Mouse (Mus musculus): Measurements from ENCODE around the gene AU022252.

AU022252 gene

GRCm38 (mm10) chr4:119216667-119217066, 15.8 kb downstream of the AU022252 start:
- no peak for TF ChIP-seq GATA4 (IDR thresholded peaks at IDR 0.05; ENCODE audit: insufficient replicate concordance, low read length)

GRCm38 (mm10) chr4:119204672-119205071, 27.8 kb downstream of the AU022252 start:
- TF ChIP-seq GATA4 (IDR thresholded peaks at IDR 0.05; ENCODE audit: insufficient replicate concordance, low read length), result no peak

GRCm38 (mm10) chr4:119198105-119198504, 34.4 kb downstream of the AU022252 start:
- no peak for TF ChIP-seq GATA4 (IDR thresholded peaks at IDR 0.05; ENCODE audit: insufficient replicate concordance, low read length)

GRCm38 (mm10) chr4:119195582-119196320, 36.8 kb downstream of the AU022252 start:
- TF ChIP-seq GATA4 (IDR thresholded peaks at IDR 0.05; ENCODE audit: insufficient replicate concordance, low read length), result no peak

- TF ChIP-seq GATA4 (IDR thresholded peaks at IDR 0.05; ENCODE audit: insufficient replicate concordance, low read length), result no peak
Measured at GRCm38 (mm10) chr4:119194909-119195581, 37.5 kb downstream of the AU022252 start, which contains the start of gene Svbp. Svbp (plus strand) TSS chr4:119195306.

GRCm38 (mm10) chr4:119192757-119193156, 39.8 kb downstream of the AU022252 start:
- TF ChIP-seq GATA4 (IDR thresholded peaks at IDR 0.05; ENCODE audit: insufficient replicate concordance, low read length), result no peak

- no peak for TF ChIP-seq GATA4 (IDR thresholded peaks at IDR 0.05; ENCODE audit: insufficient replicate concordance, low read length)
Measured at GRCm38 (mm10) chr4:119191273-119191672, 41.2 kb downstream of the AU022252 start.

- TF ChIP-seq GATA4 (IDR thresholded peaks at IDR 0.05; ENCODE audit: insufficient replicate concordance, low read length), result no peak
Measured at GRCm38 (mm10) chr4:119190618-119191017, 41.9 kb downstream of the AU022252 start.

GRCm38 (mm10) chr4:119189864-119190263, 42.6 kb downstream of the AU022252 start, which contains the start of gene Ermap:
Ermap (minus strand) TSS chr4:119190011.
- no peak for TF ChIP-seq GATA4 (IDR thresholded peaks at IDR 0.05; ENCODE audit: insufficient replicate concordance, low read length)

- no peak for TF ChIP-seq GATA4 (IDR thresholded peaks at IDR 0.05; ENCODE audit: insufficient replicate concordance, low read length)
Measured at GRCm38 (mm10) chr4:119189392-119189791, 43.1 kb downstream of the AU022252 start.

GRCm38 (mm10) chr4:119188060-119188785, 44.3 kb downstream of the AU022252 start:
- no peak for TF ChIP-seq GATA4 (IDR thresholded peaks at IDR 0.05; ENCODE audit: insufficient replicate concordance, low read length)

GRCm38 (mm10) chr4:119185771-119186170, 46.7 kb downstream of the AU022252 start:
- no peak for TF ChIP-seq GATA4 (IDR thresholded peaks at IDR 0.05; ENCODE audit: insufficient replicate concordance, low read length)

- no peak for TF ChIP-seq GATA4 (IDR thresholded peaks at IDR 0.05; ENCODE audit: insufficient replicate concordance, low read length)
Measured at GRCm38 (mm10) chr4:119183525-119183924, 49.0 kb downstream of the AU022252 start.

GRCm38 (mm10) chr4:119181456-119181855, 51.1 kb downstream of the AU022252 start:
- no peak for TF ChIP-seq GATA4 (IDR thresholded peaks at IDR 0.05; ENCODE audit: insufficient replicate concordance, low read length)

GRCm38 (mm10) chr4:119180133-119180707, 52.3 kb downstream of the AU022252 start:
- no peak for TF ChIP-seq GATA4 (IDR thresholded peaks at IDR 0.05; ENCODE audit: insufficient replicate concordance, low read length)
